Mouse (Mus musculus) kidney, postnatal 14 days (tissue): ENCODE data around the gene Rdx.
A peak's percentile ranks its signal among the peaks of the same experiment; 100 is the strongest.
"Not testable (repeated sequence)": the region's sequence is repeated elsewhere in the genome, so short reads cannot be mapped to it uniquely, and the experiment has no call there.

ENCODE experiments used
- DNase-seq: peaks from one replicate; pipeline ENCODE4 v3.0.0; 2022; ENCODE audit warnings: mixed read lengths

Rdx gene

DNA sequence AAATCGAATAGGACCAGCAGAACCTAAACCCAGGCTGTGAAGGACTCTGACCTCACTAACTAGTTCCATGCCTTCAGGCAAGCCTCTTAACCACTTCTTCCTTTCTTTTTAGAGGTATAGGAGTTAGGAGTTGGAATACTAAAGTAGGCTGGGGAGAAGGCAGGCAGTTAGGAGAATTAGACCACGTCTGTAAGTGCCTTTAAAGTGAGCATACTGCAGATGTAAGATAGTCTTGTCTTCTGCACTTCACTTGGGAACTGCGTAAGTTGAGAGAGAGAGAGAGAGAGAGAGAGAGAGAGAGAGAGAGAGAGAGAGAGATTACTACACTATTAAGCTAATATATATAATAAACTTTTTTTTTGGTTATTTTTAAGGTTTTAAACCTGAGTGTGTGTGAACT lies 8.3 kb downstream of the Rdx start:
- no peak for DNase-seq

DNA sequence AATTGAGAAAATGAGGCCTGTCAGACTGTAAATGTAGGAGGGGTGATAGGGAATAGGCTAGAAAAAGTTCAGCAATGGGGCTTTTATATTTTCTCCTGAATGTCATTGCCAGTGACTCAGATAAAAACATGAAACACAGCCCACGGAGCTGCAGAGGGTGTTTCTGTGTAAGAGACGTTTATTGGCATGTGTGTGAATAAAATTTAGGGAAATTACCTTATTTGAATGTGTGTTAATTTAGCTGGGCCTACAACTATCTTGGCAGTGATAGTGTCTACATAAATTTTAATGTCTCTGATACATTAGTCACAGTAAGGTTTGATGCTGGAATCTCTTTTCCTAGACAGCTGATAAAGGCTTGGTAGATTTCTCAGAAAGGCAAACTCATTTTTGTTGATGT lies 12.8 kb downstream of the Rdx start:
- DNase-seq = no peak

DNA sequence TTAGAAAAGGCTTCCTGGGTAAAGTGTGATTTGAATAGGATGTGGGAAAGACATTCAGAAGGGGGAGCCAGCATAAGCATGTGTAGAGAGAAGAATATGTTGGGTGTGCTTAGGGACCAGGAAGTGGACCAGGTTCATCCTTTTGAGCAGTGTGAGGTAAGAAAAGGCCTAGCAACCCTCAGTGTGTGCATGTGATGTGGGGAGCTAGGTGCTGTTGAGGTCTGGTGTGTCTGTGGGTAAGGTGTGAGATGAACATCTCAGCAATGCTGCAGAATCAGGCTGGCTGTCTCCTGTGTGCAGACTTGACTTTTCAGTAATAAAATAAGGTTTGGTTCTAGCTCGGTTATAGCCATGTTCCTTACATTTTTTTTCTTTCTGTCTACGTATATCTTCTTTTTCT lies 23.1 kb downstream of the Rdx start:
- DNase-seq = no peak

DNA sequence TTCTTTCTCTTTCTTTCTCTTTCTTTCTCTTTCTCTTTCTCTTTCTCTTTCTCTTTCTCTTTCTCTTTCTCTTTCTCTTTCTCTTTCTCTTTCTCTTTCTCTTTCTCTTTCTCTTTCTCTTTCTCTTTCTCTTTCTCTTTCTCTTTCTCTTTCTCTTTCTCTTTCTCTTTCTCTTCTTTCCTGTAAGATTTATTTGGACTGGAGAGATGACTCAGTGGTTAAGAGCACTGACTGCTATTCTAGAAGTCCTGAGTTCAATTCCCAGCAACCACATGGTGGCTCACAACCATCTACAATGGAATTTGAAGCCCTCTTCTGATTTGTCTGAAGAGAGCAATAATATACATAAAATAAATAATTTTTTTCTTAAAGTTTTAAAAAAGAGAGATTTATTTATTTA lies 24.4 kb downstream of the Rdx start:
- not testable (repeated sequence) for DNase-seq

DNA sequence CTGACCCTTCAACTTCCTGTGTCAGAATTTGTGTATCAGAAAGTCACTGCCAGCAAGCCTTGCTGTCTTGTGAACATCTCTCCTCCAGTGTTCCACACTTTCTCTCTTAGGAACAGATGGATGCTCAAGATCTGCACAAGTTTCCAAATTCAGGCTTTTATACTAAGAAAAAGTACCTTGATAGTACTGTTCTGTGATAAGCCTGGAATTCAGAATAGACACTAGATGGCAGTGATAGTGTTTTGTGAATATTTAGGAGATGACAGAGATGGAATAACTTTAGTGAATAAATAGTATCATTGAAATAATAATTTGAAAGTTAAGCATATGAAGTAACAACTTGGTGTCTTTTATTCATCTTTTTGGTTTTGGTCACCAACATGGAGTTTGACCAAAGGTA lies 25.2 kb downstream of the Rdx start:
- no peak for DNase-seq

DNA sequence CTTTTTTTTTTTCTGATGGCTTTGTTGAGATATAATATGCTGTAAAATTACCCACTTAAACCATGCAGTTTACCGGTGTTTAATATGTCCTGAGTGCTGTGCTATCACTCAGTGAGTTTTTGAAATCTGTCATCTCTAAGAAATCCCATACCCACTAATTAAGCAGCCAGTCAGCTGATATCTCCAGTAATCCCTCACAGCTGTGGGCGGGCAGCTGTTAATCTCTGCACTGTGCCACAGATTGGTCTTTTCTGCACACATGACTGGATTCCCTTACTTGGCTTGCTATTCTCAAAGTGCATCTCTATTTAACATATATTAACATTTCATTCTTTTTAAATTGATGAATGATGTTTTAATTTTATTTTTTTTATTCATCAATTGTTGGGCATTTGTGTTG lies 29.1 kb downstream of the Rdx start:
- no peak for DNase-seq

DNA sequence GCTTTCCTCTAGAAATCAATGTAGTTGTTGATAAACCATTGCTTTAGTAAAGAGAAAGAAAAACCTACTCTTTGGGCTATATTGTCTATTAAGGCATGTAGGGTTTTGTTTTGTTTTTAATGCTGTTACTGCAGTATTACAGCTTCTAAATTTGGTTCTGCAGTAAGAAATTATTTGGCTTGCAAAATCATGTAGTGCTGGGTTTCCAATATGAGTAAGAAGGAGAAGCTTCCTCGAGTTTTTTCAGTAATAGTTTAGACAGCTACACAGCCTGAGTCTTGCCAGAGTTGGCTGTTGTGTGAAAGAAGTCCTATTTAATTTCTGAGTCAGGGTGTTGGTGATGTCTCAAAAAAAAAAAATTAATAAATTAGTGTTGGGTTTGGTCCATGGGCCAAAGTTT lies 30.7 kb downstream of the Rdx start:
- DNase-seq = no peak

DNA sequence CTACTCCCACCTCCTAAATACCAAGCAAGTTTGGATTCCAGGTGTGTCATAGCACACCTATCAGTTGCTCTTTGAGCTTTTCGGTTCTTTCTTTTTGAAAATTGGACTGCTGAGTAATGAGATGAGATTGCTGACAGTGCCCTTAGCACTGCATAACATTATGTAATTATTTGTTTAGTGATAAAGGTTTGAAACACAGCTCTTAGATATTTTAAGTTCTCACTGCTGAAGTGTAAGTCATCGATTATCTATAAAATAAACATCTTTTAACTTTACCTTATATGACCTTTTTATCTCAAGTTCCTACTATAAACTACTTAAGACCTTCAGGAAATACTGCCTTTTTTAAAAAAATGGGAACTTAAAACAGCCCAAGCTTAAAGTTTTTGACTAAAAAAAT lies 35.0 kb downstream of the Rdx start:
- no peak for DNase-seq

DNA sequence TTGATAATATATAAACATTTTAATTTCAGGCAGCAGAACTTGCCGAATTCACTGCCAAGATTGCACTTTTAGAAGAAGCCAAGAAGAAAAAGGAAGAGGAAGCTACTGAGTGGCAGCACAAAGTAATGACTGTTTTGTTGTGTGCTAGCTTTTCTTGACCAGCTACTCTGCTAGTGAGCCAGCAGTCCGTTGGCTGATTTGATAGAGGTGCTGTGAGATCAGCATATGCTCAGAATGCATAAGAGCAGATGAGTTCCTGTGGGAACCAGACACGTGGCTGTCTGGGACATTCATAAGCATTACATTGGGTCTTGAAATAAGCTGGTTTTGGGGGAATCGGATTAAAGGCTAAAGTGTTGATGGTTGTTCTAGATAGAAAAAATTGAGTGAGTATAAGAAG lies 35.4 kb downstream of the Rdx start:
- no peak for DNase-seq

DNA sequence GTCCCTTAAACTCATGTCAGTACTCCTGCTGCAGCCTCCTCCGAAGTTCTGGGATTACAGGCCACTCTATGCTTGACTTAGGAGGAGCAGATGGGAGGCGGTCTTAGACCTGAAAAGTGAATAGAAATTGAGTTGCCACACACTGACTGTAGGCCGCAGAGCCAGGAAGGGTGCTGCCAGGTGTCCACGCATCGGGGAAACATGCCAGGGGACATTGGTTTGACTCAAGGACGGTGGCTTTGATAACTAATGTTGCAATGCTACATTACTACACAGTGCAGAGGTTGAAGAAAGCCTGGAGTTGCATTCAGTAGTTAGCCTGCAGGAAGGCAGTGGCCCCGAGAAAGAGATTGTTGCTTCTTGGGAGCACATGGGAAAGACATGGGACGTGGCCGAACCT lies 44.8 kb downstream of the Rdx start:
- no peak for DNase-seq

DNA sequence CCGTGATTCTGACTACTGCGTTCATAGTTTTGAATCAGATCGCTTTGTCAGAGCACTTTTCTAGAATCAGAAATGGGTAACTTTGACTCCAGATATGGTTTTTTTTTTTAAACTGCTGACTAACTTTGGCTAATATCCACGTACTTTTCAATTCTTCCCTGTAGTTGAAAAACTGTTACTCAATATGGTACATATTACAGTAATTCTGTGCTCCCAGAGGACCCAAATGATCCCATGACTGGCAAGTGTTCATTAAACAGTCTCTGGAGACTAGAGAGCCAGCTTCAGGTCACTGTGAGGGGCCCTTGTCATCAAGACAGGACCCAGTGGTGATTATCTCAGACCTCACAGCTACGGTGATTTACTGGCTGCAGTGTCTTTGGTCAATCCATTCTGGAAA lies 45.3 kb downstream of the Rdx start:
- DNase-seq = no peak

DNA sequence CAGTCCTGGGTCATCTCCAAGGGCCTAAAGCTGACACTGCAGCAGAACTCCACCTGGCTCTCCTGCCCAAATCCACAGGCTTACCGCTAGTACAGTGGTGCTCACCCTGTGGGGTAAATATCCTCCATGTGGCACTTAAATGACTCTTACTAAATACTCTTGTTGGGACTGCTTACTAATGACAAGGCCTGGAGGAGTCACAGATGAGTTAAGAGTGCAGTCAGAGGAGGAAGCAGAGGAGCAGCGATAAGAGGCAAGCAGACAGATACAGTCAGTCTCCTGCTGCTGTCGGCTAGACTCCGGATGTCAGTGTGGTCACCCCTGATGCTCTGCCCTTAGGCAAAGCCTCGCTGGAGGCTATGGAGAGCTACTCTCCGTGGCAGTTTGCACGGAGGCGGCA lies 46.1 kb downstream of the Rdx start:
- no peak for DNase-seq

DNA sequence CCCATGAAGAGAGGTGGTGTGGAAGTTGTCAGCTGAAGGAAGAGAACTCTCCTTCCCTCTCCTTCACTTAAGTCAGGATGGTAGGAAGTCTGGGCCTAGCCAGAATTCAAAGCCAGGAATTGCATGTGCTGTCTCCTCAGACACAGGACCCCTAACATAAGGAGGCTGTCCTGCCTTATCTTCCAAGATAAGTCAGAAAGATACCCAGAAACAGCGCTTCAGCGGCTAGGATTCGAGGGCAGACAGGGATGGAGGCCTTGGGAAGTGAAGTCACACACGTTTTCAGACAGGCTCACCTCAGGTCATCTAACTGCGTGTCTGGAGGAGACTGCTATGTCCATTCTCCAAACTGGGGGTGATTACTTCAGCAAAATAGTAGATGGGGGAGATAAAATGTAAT lies 47.0 kb downstream of the Rdx start:
- DNase-seq = no peak

DNA sequence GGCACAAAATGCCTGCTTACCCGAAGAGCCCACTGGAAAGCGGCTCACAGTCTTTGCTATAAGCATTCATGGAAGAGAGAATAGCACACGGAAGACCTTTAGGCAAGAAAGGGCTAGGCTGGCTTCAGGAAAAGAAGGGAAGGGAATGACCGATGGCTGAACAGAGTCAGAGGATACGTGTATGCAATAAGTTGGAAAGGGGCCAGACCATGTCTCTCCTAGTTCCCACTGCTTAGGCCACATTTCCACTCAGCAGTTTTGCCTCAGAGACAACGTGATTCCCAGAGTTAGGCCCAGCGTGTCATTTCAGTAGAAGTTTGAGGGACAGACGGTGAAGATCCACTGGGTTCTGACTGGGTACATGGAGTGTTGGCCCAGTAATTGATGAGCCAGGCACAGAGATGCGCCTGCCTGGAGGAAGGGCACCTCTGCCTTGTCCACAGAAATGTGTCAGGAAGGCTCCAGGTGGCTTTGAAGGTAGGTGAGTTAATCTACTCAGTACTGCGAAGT lies 47.6 kb downstream of the Rdx start:
- DNase-seq = no peak

DNA sequence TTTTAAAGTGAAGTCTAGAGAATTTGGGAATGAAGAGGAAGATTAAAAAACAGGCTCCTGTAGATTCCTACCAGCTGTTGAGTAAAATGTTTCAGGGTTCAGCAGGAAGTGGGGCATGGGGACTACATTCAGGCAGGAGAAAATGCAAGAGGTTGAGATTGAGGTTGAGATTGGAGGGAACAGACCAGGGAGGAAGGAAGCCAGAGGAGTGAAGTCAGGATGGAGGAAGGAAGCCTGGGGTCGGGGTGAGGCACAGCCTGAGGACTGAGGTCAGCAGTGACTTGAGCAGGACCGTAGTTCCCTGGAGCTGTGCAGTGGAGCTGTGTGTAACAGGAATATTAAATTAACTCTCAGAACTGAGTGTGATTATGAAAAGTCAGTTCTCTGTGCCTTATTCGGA lies 48.7 kb downstream of the Rdx start:
- no peak for DNase-seq

DNA sequence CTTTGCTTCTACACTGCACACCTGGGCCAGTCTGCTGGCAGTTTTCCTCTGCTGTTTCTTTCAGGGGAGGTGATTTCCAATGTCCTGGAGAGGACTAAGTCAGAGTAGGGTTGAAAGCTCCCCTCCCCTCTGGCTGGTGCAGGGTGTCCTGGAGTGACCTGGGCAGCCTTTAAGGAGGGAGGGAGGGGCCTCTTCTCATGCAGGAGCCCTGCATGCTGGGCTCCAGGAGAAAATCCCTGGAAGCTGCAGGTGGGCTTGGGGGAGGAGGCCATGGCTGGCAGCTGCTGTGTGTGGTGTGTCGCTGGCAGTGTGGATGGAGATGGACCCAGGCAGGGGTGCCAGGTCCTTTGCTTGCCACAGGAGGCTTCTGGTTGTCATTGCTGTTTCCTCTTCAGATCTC lies 50.4 kb downstream of the Rdx start:
- no peak for DNase-seq

DNA sequence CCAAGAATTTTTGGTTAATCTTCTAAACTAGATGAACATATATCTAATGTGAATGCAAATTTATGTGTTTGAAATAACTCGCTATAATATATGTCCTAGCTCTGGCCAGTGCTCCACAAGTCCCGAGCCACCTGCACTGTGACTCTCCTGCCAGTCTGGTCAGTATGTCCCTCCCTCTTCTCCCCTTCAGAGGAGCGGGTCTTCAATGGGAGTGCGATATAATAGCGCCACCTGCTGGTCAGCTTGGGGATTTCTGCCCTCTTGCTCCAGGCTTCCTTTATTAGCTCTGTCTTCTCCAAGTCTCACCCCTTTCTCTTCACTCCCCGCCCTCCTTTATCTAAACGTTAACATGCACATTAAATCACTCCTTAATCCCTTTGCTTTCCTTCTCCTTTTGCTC lies 51.6 kb downstream of the Rdx start:
- peak; percentile 87 for DNase-seq

DNA sequence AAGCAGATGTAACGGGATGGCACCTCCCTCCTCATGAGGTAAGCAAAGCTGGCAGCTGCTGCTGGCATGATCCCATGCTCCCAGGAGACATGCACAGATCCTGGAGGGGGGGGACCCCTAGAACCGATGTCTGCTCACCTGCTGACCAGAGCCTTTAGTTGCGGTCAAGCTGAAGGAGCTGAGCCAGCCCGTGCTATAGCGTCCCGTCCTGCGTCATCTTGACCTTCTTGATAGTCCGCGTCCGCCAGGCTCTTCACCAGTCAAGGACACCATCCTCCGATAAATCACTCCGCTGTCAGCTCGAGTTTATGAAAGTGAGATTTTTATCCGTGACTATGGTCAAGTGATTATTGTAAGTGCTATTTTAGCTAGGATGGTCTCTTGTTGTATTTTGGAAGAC lies 53.5 kb downstream of the Rdx start:
- DNase-seq = no peak

DNA sequence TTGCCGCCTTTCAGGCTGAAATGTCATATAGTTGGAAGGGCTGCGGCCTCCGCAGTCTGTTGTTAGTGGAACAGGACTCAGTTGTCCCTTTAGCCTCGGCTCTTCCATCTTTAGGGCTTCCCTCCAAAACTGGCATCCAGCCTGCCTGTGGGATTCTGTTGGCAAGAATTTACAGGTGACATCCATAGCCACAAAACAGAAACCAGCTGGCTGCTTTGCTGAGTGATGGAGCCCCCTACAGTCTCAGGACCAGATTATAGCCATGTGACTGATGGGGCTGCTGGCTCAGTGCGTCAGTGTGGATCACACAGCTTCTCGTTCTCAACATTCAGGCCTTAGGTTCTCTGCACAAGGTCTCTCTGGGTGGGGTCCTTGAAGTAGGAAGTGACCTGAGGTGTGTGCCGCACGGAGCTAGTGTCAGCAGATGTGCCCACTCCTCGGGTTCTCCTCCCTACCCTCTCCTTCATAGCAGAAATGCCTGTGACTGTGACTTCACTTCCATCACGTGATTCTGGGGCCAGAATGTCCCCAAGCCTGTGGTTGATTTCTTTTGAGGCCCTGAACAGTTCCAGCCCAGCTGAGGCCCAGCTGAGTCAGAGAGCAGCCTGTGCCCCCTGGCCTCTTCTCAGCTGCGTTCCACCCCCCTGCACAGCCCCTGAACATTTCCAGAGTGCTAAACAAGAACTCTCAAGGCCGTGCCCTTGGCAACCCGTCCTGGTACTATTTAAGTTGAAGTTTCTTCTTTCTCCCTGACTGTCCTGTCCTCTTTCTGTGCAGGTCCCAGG lies 55.3 kb downstream of the Rdx start:
- DNase-seq = no peak

DNA sequence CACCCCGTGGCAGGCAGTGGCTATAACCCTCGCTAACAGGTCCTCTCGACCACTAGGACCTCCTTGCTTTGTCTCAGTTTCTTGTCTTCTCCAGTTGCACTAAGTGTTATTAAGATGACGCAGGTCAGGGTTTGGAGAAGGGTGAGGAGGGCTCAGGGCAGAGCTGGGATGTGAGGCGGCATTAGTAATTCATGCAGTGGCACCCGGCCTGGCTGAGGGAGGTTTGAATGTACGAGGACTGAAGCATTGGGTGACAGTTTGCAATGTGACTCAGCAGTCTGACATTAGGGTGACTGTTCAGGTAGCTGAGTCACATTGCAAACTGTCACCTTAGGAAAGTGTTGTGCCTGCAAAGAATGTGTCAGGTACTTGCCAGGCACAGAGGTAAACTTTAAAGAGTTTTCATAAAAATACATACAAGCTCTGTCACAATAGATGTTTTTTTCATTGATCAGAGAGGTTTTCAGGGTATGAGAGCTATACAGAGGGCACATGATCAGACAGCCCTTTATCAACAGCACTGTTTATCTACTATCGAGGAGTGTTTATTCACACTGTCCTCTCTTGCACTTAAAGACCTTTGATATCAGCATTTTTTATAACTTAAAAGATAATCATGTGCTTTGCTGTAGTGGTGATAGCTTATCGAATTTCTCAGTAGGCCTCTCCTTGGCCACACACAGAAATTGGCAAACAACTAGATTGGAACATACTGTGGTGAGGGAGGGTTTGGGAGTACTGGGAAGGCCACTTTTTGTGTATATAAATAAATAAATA lies 56.7 kb downstream of the Rdx start:
- no peak for DNase-seq

DNA sequence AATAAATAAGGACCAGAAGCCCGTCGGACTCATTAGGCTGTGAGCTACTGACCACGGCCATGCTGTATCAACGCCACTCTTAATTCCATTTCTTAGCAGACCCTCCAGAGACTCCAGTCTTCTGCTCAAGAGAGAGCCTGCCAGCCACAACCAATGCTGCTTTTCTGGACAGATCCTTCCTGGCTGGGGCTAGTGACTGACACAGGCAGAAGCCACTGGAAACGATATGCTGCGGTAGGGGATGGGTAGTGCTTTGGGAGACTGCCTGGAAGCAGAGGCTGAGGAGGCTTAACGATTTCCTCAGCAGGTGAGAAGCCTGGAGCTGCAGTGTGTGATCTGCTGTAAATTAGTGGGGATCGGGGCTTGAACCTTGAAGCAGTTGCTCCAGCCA lies 57.2 kb downstream of the Rdx start:
- DNase-seq = no peak

DNA sequence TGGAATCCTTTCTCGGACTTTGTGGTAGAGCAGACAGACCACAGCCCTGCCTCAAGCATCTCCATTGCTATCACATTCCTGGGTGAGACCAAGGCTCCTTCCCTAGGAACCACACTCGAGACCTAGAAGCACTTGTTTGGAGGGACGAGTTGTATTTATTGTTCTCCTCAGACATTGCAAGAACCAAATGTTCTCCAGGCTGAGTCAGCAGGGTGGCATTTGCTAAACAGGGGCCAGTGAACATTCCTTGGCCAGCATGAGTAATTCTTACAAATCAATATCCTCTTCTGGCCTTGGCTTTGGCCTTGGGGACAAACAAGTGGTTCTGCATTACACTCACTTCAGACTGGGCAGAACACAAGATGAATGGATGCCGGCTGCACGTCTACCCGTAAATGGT lies 58.5 kb downstream of the Rdx start:
- no peak for DNase-seq

DNA sequence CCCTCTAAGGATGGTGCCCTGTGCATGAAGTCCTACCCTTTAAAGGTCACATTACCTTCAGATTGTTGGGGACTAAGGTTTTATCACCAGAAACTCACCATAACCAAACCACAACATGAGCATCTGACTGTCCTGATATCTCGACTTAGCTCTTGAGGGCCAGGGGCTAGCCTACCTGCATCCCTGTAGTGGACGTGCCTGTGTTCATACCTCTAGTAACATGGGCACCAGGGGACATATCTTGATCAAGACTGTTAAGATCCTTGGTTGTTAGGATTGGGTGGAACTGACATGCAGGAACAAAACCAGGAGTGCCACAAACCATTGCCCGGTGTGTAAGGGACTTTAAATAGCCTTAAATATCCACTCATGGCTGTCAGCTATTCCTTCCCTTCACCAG lies 60.2 kb downstream of the Rdx start:
- no peak for DNase-seq

DNA sequence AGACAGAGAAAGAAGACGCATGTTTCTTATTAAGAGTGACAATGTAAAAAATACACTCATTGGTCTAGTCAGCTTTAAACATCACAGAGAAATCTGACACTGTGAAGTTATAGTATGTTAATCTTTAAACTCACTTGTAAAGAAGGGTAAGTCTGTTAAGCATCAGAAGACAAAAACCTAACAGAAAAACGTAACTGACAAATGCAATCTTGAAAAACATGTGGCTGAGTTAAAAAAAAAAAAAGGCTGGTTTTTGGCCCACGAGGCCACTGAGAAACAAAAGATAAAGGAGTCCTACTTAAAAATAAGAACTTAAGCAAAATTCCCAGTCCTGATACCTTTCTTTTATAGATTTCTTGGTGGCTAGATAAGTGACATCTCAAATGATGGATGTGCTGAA lies 63.8 kb downstream of the Rdx start:
- no peak for DNase-seq

DNA sequence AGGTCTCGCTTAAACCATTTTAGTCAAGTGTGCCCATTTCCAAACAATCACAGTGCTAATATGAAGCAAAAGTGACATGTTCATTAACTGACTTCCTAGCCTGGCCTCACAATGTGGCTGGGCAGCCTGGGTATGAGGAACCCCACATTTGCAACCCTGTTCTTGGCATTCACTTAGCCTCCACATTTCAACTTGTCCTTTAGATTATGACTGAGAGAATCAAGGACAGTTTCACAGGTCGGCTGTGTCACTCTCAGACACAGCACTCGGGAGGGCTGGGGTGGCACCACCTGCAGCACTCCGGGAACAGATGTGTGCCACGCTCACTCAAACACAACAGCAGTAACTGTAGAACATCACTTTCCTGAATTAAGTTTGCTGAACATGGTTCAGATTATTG lies 66.1 kb downstream of the Rdx start:
- no peak for DNase-seq
